Mouse (Mus musculus) frontal cortex, postnatal 36 days (tissue): ENCODE measurements around the gene Shtn1.

ENCODE experiments used
- DNase-seq, 2 experiments: peaks; one replicate each; pipeline ENCODE4 v3.0.0; 2022; ENCODE audit warnings: low spot score in 2 of 2

Gene Shtn1

DNA sequence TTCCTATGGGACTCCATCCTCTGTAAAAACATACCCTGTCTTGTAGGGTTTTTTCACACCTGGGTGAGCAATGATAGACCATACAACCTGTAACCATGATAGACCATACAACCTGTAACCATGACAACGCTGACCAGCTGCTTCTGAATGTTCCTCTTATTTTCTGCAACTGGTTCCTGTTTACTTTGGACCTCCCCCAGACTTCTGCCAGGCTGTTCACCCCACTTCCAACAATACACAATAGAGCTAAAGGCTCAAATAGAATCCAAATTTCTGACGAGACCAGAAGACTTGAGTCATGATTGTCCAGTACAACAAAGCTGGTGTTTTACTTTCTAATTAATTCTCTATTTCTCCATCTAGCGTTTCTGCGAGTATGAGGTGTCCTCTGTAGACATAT is 23.8 kb downstream of the Shtn1 start:
- DNase-seq = no peak

DNA sequence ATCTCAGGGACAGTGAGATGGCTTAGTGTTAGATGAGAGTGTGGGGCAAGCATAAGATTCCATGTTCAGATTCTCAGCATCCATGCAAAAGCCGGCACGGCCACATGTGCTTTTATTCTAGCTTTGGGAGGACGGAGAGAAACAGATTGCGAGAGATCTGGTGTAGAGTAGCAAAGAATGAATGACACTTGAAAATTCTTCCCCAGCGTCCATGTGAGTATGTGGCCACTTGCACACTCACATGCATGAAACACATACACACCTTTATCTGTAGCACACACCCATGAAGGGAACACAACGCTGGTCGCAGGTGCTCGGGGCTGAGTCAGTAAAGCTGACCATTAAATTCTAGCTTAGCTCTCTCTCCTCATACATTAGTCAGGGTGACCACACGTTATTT is 24.3 kb downstream of the Shtn1 start:
- no peak for DNase-seq

DNA sequence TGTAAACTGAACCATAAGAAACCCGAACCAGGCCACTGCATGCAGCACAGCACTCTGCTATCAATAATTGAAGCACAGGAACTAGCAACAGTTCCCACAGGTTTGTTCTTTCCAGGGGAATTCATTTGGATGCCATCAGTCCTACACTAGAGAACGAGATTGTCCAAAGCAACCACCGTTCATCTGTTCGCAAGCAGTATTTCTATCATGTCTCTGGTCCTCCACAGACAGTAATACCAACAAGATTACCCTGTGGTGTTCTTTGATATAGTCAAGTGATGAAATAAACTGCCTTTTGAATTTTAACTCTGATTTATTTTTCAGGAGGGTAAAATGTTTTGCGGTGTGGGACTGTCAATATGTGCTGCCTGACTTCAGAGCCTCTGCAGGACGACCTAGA is 27.0 kb downstream of the Shtn1 start:
- DNase-seq = no peak

DNA sequence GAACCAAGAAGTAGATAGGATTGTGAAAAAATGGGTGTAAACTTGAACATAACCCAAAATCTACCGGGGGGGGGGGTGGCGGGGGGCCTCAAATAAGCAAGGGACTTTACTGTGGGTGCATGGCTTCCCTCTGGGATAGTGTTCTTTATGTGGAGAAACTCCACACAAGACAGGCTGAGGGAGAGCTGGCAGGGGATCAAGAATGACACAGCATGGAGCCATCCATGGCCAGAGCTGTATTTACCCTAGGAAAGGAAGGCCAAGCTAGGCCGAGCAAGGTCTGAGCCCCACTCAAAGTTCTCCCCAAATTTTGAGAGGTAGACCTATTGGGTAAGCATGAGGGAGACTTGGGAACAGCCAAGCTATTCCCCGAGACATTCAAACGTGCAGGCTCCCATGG is 28.4 kb downstream of the Shtn1 start:
- DNase-seq = no peak

DNA sequence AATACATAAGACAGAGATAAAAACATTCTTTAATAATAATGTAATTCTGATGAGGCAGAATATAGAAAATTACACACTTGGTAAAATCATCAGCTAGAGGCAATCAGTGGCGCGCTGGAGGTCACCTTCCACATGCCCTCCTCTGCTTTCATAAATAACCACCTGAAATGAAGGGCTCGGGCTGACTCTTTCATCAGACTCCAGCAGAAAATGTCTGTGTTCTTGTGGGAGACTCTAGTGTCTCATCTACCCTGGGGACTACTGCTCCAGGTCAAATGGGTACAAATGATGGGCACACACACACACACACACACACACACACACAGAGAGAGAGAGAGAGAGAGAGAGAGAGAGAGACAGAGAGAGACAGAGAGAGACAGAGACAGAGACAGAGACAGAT is 34.8 kb downstream of the Shtn1 start:
- DNase-seq = no peak

DNA sequence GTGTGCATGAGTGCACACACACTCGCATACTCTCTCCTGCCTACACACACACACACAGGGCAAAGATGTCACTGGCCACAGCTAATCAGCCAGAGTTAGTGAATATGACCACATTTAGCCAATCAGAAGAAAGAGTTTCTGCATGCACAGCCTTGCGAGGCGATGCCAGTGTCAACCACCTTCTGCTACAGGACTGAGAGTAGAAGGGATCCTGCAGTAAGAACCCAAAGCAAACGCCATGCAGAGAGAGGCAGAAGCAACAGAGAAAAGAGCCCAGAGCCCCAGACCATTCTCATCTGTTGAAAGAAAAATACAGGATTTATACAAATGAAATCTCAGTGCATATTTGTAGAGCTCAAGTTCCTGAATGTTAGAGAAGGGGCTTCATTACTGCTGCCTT is 37.1 kb downstream of the Shtn1 start:
- no peak for DNase-seq

DNA sequence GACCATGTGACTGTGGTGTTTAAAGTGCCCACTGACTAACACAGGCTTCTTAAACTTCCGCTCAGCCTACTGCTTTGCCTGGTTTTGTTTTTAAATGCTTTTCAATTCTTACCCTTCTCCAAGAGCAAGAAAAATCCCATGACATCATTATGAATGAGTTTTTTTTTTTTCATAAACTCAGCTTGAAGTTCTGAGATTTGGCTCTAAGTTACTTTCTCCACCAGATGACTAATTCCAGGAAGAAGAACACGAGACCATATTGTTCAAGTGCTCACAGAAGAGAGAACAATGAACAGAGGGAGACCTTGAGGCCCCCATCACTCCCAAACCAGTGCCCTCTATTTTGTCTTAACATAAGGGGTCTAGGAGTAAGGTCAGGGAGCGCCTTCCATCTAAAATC is 39.1 kb downstream of the Shtn1 start:
- no peak for DNase-seq

DNA sequence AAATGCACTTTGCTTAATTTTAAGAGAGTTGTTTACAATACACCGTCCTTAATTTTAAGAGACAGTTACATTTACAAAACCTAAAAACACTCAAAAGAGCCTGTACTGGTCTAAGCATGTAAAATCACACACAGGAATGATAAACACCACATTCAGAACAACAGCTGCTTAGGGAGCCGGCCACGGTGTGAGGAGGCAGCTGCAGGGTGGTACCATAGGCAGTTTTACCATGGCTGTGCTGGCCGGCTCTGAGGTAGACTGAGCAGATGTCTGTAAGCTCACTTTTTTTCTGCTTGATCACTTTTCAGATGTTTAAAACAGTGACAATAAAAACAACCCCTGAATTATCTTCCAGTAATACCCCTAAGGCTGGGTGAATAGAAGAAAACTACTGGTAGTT is 42.7 kb downstream of the Shtn1 start:
- no peak for DNase-seq

DNA sequence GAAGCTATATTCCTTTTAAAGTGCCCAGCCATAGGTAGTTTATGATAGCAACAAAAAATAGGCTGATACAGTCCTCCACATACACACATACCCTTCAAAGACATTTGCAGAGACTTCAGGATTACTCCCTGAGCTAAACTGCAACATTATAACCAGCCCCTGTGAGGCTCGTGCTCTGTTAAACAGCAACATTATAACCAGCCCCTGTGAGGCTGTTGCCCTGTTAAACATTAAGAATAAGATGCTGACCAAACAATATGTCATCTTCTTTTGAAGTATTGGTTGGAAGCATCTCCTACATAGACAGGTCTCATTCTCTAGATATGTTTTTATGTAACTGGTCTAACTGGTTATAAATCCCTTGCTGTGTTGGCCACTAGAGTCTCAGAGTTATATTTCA is 45.7 kb downstream of the Shtn1 start:
- DNase-seq = no peak

DNA sequence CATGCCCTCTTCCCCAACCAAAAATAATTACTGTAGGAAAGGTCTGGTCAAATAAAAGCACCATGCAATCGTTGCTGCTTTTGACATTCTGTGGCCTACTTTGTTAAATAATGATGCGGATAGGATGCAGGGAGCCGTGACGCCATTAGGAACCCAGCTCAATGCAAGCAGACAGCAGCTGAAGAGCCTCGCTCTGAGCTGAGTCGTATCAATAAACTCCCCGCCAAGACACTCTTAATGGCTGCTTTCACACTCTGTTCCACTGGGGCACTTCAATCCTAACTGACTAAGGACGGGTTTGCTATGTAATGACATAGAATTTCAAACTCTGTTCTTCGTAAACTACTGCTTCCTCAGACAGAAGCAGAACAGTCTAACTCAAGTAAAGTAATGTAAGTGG is 46.9 kb downstream of the Shtn1 start:
- DNase-seq = no peak

DNA sequence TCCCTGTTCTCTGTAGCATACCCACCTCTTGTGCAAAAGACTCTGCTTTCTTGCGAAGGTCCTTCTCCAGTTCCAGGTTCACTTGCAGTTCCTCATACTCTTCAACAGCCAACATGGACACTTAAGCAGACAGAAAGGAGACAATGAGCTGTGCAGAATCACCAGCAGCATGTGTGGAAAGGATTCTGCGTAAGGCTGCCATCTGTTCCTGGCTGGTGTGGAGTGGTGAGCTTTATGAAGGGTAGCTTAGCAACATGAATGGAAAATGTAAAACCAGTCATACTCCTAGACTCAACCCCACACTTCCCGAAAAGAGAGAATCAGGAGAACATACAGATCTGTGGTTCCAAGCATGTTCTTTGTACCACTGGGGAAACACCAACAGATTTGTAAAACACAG is 47.8 kb downstream of the Shtn1 start:
- peak; percentile 50 to 68 for DNase-seq

DNA sequence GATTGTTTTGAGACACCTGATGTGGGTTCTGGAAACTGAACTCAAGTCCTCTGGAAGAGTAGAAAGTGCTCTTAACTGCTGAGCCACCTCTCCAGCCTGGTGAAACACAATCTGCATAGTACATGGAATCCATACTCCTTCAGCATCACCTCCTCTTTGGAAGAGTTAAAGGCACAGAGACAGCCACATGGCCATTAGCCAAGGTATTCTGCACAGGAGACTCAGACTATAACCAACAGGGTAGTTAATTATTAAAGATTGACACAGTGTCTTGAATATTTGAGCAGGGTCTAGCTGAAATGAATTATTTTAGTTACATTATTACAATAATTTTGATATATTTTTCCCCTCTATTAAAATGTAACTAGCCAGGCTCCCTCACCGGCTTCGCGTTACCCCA is 52.0 kb downstream of the Shtn1 start:
- no peak for DNase-seq

DNA sequence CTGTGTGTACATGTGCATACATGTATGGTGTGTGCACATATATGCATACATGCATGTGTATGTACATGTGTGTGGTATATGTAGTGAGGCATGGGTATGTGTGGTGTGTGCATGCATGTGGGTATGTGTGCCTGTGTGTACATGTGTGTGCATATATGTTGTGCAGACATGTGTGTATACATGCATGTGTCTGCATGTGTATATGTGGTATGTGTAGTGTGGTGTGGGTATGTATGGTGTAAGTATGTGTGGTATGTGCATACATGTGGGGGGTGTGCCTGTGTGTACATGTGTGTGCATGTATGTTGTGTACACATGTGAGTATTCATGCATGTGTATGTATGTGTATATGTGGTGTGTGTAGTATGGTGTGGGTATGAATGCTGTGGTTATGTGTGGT is 54.3 kb downstream of the Shtn1 start:
- DNase-seq = no peak

DNA sequence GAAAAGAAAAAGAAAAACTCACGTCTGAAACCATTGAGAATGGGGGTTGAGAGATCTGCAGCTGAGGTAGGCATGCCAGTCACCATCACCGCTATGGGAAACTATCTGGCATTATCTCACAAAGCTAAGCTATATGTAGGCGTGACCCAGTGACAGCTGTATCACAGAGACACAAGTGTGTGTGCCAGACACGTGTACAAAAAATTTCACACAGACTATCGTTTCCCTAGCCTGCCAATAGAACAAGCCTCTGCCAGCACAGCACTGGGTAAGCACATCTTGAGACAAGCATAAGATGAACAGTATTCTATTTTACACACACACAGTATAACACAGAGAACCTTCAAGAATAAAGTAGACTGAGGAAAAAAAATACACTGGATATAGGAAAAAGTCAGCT is 65.1 kb downstream of the Shtn1 start:
- DNase-seq = peak in 1 of 2 experiments; percentile 36

DNA sequence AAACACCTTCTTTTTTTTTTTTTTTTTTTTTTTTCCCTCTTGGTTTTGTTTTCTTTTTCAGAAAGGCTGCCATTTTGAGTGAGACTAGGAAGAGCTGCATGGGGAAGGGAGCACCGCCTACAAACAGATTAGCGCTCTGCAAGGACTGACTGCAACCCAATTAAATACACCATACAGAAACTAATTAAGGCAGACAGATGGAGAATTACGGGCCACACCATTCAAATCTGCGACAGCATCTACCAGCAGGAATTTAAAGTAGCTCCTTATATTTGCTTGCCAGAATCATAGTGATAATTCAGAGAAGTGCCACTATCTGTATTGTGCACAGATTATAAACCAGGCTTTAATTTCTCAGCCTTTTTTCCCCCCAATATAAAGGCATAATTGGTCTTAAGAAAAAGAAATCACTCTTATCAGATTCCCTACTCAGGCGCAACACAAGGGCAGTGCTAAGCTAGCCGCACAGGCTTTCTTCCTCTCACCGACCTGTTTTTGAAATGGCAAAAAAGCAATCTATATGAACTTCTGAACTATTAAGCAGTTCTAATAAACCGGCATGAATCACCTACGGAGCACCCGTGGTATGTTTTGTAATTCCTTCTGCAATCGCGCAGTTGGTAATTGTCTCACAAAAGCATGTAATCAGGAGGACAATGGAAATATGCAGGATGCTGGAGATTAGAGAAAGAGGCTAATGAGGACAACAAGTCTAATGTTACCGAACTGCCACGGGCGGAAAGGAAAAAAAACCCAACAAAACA is 69.1 kb downstream of the Shtn1 start:
- DNase-seq = peak in 1 of 2 experiments; percentile 49

DNA sequence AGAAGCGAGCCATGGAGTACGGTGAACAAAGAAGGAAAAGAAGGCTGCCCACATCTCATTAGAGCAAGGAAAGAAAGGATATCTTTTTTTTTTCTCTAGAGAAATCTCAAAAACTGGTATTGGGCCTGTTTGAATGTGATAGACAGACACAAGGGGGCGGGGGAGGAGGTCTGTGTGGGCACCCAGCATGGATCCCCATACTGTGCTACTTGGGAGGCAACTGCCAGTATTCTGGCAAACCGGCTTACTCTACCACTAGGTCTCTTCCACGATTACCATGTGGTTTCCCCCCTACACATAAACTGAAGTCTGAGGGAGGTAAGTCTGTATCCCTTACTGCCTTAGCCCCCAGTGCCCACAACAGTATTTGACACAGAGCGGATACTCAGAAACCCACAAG is 73.1 kb downstream of the Shtn1 start:
- no peak for DNase-seq

DNA sequence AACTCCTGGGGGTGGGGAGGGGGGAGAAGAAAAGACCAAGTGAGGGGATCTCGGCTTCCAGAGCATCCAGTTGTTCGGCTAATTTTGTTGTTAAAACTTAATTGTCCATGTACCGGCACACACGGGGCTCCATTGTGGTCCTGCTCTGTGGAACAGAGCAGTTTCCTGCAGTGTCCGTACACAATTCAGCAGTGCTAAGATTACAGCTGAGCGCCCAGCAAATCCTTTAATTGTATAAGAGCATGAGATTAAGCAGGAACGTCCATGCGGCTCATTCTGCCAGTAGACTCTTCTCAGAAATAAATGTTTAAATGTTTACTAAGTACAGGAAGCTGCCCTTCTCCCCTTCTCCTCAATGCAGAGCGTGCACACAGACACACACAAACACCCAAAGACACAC is 94.3 kb downstream of the Shtn1 start:
- DNase-seq = no peak

DNA sequence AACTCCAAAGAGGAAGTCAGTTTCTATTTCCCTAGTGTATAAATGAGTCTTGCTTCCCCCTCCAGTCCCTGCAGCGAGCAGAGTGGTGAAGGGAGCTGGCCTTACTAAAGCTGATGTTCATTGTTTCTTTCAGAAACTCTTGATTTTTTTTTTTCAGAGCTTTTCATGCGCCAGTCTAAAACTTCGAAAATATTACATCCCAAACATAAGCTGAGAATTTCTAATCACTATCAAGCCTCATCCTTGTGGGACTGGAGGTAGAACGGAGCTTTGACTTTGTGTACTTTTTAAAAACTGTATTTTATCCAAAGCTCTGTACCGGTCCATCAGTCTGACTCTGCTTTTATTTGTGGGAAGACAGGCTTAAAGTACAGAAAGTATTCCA is 95.9 kb downstream of the Shtn1 start:
- DNase-seq = no peak

DNA sequence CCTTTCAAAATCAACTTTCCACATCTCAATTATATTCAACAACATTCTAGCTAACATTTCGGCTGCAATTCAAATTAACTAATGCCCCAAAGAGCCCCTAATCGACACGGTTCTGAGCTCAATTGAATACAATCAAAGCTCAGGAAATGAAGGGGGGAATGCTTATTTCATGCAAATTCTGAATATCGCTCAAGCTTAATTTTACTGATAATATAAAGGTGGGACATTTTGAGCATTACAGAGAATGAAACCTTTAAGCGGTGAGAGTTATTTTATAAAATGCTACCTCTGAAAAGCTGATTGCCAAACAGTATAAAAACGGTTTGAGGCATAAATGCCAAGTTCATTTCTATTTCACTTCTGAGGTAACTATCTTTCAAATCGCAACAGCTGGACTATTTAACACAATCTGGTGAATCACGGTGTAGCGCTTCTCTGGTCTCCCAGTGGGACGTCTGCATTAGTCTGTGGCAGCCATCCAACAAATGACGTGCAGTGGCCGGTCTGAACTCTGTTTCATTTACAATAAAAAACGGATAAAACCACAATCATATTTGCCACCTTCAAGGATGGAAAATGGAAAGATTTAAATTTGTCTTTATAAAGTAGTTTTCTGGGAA is 96.4 kb downstream of the Shtn1 start:
- DNase-seq = peak; percentile 24 to 30

DNA sequence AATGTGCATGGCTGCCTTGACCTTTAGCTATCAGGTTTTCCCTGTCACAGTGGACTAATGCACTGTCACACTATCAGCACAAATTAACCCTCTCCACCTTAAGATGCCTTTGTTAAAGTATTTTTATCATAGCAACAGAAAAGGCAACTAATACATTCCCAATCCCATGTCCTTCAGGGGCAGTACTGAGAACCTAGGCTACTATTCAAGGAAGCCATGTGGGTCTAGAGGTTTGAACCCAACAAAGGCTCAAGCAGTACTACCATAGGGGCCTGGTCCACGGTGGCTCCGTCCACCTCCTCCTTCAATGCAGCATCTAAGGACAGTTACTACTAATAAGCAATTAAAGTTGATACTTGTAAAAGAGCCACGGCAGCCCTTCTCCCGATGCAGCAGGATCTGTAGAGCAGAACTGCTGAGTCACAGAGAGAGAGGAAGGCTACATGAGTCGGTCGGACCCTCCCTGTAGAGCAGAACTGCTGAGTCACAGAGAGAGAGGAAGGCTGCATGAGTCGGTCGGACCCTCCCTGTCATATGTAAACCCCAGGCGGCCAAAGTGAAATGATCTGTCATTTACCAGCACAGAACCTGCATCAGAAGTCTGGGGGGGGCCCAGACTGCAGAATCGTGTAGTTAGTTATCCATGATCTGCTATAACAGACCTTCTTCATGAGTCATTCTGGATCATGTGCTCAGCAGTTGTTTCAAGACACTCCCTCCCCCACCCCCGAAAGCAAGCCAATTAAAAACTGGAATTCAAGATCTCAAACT is 97.3 kb downstream of the Shtn1 start:
- peak; percentile 44 to 52 for DNase-seq

DNA sequence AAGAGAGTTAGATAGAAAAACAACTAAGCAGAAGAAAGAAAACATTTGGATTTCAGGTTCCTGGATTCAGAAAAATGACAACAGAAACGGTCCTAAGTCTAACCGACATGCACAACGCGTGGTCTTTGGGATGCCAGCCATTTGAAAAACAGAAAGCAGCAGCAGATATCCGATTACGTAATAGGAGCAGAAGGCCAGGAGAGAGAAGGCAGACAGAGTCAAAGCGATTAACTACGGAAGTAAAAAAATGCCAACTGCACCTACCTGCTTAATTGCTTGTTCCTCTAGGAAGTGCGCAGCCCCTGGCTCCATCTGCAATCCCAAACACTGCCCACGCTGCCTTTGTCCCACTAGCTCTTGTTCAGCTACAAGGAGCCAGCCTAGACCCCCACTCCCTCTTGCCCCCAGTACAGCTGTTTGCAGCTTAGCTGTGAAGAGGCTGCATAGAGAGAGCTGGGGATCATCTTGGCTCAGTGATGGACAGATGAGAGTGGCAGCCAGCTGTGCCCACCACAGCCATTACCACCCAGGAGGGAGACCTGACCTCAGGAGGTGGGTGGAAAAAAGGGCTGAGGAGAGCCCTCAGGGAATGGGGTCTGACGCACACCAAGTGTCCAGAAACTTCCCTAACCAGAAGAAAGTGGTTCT is 100.6 kb downstream of the Shtn1 start:
- no peak for DNase-seq

DNA sequence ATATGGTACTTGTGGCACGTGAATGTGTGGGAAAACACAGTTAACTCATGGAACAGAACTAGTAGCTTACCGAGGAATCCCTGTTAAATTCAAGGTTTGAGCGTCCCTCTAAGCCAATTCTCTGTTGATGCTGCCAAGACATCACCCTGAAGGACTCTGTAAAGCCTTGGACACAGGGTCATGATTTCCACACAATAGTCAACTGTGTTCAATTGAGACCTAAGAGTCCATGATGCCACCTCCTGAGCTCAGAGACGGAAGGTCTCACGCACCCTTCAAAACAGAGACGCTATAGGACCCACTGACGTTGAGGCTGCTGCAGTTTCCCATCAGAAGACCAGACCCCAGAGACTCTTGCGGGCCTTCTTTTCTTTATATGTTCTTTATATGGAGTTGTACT is 101.8 kb downstream of the Shtn1 start:
- no peak for DNase-seq

DNA sequence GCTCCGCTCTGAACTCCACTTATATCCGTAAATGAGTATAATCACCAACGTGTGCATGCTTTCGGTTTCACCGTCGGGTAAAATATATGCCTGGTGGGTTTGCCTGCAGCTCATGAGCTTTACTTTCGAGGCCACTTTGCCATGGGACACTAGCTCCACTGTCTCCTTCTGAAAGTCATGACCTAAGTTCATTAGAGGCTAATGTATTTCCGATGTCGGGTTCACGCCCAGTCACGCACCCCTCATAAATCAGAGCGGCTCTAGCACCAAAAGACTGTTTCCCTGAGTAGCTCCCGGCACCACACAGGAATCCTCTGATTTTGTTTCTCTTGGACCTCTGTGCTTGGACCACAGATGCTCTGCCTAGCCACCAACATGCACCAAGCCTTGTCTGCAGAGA is 105.1 kb downstream of the Shtn1 start:
- DNase-seq = no peak
